Mouse (Mus musculus): ENCODE measurements around the gene Eif3i. TPM values are rescaled to one million over a fixed set of nuclear protein-coding genes. Genes with fewer than 3 reads are reported as not detected.

Eif3i gene
- total and polyA plus RNA-seq, 2 experiments from 2014 or later: 213 to 282 TPM

DNA sequence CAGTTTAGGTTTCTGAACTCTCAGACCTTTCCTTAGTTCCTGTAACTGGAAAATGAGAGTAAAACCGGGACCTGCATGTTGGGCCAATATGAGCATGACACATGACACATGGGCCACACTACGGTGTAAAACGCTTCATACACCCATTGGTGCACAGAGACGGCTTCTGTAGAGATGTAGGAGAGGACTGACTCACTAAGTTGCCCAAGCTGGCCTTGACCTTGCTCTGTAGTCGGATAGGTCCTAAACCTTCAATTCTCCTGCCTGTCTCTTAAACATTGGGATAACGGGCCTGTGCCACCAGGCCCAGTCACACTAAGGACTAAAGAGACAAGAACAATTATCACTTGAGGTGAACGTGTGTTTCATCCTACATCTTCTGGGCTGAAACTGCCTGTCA, 32.1 kb downstream of the Eif3i start:
- no peaks in the 10 kb centered on the region for H3K4me1 ChIP-seq (ENCODE audit: insufficient read depth, low read length)
- H3K36me3 ChIP-seq (ENCODE audit: insufficient read depth, low read length): no peaks in the 10 kb centered on the region
- no peak overlapping the region for H3K4me3 ChIP-seq (ENCODE audit: low read depth, low read length)
- no peak for TF ChIP-seq CTCF (IDR thresholded peaks at IDR 0.05)
- no peaks in the 10 kb centered on the region for H3K9me3 ChIP-seq (ENCODE audit: low read length)
- WGBS: 92% methylated on average over 7 of the region's 7 CpGs
- no peak for DNase-seq (ENCODE audit: low spot score)
- ATAC-seq (ENCODE audit: low FRiP score): no peak
- H3K4me2 ChIP-seq (ENCODE audit: low read depth, low read length, poor library complexity, severe bottlenecking): no peak overlapping the region
- H3K9ac ChIP-seq (replicated peaks; ENCODE audit: low read length, poor library complexity, severe bottlenecking): no peak overlapping the region
- no peaks in the 10 kb centered on the region for H3K27me3 ChIP-seq (ENCODE audit: insufficient read depth, low read length)
- H3K27ac ChIP-seq (ENCODE audit: low read depth, low read length): no peak overlapping the region

DNA sequence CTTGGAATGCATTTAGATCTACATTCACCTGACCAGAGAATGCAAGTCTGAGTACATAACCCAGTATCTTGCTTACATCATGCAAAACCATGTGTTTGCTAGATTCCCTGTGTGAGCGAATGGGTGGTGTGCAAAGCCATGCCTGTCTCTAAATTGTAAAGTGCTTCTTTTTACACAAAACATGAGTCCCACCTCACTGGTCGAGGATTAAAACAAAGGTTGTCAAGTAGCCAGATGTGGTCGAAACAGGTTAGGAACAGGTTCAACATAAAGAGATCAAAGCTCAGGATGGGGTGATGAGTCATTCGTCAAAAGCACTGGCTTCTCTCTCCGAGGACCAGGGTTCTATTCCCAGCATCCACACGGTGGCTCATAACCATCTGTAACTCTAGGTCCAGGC, 35.3 kb downstream of the Eif3i start:
- no peak for TF ChIP-seq CTCF (IDR thresholded peaks at IDR 0.05)
- no peaks in the 10 kb centered on the region for H3K4me1 ChIP-seq (ENCODE audit: insufficient read depth, low read length)
- no peaks in the 10 kb centered on the region for H3K9me3 ChIP-seq (ENCODE audit: low read length)
- H3K36me3 ChIP-seq (ENCODE audit: insufficient read depth, low read length): no peaks in the 10 kb centered on the region
- H3K4me2 ChIP-seq (ENCODE audit: low read depth, low read length, poor library complexity, severe bottlenecking): no peak overlapping the region
- H3K27ac ChIP-seq (ENCODE audit: low read depth, low read length): no peak overlapping the region
- 85% methylated on average over 6 of the region's 6 CpGs for WGBS
- H3K4me3 ChIP-seq (ENCODE audit: low read depth, low read length): no peak overlapping the region
- no peak overlapping the region for H3K9ac ChIP-seq (replicated peaks; ENCODE audit: low read length, poor library complexity, severe bottlenecking)
- DNase-seq (ENCODE audit: low spot score) (no peak), ATAC-seq (ENCODE audit: low FRiP score) (no peak)
- no peaks in the 10 kb centered on the region for H3K27me3 ChIP-seq (ENCODE audit: insufficient read depth, low read length)

DNA sequence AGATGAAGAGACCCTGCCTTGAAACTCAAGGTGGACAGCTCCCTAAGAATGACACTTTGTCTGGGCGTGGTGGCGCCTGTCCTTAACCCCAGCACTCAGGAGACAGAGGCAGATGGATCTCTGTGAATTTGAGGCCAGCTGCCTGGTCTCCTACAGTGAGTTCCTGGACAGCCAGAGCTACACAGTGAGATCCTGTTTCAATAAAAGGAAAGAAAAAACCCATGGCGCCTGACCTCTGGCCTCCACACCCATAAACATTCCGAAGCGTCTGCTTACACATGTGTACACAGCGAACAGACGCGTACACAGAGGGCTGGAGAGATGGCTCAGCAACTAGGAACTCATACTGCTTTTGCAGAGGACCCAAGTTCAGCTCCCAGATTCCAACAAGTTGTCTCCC, 36.7 kb downstream of the Eif3i start:
- Histone ChIP-seq H3K4me2 (ENCODE audit: low read depth, low read length, poor library complexity, severe bottlenecking) (no peak overlapping the region), H3K27ac (ENCODE audit: low read depth, low read length) (no peak overlapping the region), H3K9ac (replicated peaks; ENCODE audit: low read length, poor library complexity, severe bottlenecking) (no peak overlapping the region), H3K4me3 (ENCODE audit: low read depth, low read length) (no peak overlapping the region), H3K27me3 (ENCODE audit: insufficient read depth, low read length) (no peaks in the 10 kb centered on the region), H3K9me3 (ENCODE audit: low read length) (no peaks in the 10 kb centered on the region), H3K4me1 (ENCODE audit: insufficient read depth, low read length) (no peaks in the 10 kb centered on the region), H3K36me3 (ENCODE audit: insufficient read depth, low read length) (no peaks in the 10 kb centered on the region)
- WGBS: 80% methylated on average over 8 of the region's 8 CpGs
- DNase-seq (ENCODE audit: low spot score) (no peak), ATAC-seq (ENCODE audit: low FRiP score) (no peak)
- TF ChIP-seq CTCF (IDR thresholded peaks at IDR 0.05): no peak

DNA sequence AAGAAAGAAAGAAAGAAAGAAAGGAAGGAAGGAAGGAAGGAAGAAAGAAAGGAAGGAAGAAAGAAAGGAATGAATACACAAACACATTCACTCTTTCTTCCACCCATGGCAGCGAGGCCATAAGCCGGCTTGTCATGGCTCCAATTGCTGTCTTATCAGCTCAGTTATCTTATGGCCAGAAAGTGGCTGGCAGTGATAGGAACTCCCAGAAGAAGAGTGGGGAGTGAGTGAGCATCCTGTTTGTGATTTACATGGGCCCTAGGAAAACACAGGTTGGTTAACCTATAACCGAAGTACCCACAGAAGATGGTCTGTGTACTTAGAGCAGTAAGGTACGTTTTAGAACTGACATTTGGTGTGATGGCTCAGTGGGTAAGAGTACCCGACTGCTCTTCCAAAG, 39.3 kb downstream of the Eif3i start:
- no peak overlapping the region for H3K27ac ChIP-seq (ENCODE audit: low read depth, low read length)
- no peak overlapping the region for H3K9ac ChIP-seq (replicated peaks; ENCODE audit: low read length, poor library complexity, severe bottlenecking)
- no peak for ATAC-seq (ENCODE audit: low FRiP score)
- H3K36me3 ChIP-seq (ENCODE audit: insufficient read depth, low read length): no peaks in the 10 kb centered on the region
- TF ChIP-seq CTCF (IDR thresholded peaks at IDR 0.05): no peak
- no peaks in the 10 kb centered on the region; the same call in 1 of the 2 replicates for H3K4me1 ChIP-seq (ENCODE audit: insufficient read depth, low read length)
- WGBS: 90% methylated on average over 5 of the region's 5 CpGs
- no peaks in the 10 kb centered on the region for H3K27me3 ChIP-seq (ENCODE audit: insufficient read depth, low read length)
- no peak overlapping the region for H3K4me2 ChIP-seq (ENCODE audit: low read depth, low read length, poor library complexity, severe bottlenecking)
- H3K9me3 ChIP-seq (ENCODE audit: low read length): no peaks in the 10 kb centered on the region
- no peak for DNase-seq (ENCODE audit: low spot score)
- no peak overlapping the region for H3K4me3 ChIP-seq (ENCODE audit: low read depth, low read length)

DNA sequence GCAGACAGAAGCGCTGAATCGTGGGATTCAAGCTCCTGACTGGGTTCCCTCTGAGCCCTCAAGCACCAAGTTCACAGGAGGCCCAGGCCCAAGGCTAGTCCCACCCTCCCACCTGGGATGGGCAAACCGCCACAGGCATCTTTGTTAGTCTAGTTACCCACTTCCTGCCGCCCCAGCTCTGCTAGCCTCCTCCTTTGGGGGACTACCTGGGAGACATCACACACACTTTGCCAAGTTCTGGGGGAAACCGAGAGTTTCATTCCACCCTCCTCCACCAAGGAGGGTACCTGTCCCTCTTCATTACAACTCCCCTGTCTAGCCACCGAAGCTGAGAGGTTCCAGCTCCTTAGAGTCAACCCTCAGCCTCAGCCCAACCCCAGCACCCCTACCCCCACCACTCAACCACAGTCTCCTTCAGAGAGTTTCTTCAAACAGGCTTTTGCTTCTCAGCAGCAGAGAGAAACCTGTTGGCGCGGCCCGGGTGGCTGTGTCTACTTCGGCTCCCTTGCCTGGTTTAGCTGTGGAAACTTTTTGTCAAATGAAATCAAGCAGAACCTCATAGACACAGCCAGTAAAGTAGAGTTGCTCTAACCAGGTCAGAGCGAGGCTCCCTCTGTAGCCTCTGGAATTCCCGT, 42.0 kb downstream of the Eif3i start:
- Histone ChIP-seq H3K9ac (replicated peaks; ENCODE audit: low read length, poor library complexity, severe bottlenecking) (no peak overlapping the region), H3K4me2 (ENCODE audit: low read depth, low read length, poor library complexity, severe bottlenecking) (no peak overlapping the region), H3K27ac (ENCODE audit: low read depth, low read length) (no peak overlapping the region), H3K9me3 (ENCODE audit: low read length) (no peaks in the 10 kb centered on the region), H3K4me3 (ENCODE audit: low read depth, low read length) (no peak overlapping the region), H3K36me3 (ENCODE audit: insufficient read depth, low read length) (no peaks in the 10 kb centered on the region), H3K4me1 (ENCODE audit: insufficient read depth, low read length) (peaks cover 5% of the 10 kb centered on the region; the same call in 1 of the 2 replicates), H3K27me3 (ENCODE audit: insufficient read depth, low read length) (no peaks in the 10 kb centered on the region)
- DNase-seq (ENCODE audit: low spot score) (no peak), ATAC-seq (ENCODE audit: low FRiP score) (no peak)
- WGBS: 91% methylated on average over 12 of the region's 12 CpGs
- no peak for TF ChIP-seq CTCF (IDR thresholded peaks at IDR 0.05)

DNA sequence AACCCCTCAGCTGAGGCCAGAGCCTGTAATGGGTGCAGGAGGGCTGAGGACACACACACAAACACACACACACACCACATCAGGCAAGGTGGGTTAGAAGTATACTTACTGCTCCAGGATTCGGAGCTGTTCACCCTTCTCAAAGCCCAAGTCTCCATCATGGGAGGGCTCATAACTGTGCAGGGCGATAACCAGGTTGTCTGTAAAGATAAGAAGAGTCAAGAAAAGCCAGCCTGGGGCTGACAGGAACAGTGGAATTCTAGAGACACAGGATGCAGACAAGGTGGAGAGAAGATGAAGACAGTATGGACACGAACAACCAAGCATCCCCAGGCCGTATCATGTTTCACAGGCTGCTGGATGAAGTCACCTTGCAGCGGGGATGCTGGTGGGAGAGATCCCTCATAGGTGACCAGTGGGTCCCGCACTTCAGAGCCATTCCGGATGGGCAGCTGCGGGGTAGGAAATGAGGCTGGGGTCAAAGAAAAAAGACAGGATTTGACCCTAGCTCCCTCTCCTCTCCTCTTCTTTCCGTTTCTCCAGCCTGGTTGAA, 43.1 kb downstream of the Eif3i start:
- WGBS: 83% methylated on average over 9 of the region's 9 CpGs
- Histone ChIP-seq H3K9ac (replicated peaks; ENCODE audit: low read length, poor library complexity, severe bottlenecking) (peak overlapping the region; percentile 61; the same call in 1 of the 2 replicates), H3K4me1 (ENCODE audit: insufficient read depth, low read length) (peaks cover 5% of the 10 kb centered on the region; the same call in 1 of the 2 replicates), H3K36me3 (ENCODE audit: insufficient read depth, low read length) (no peaks in the 10 kb centered on the region), H3K4me2 (ENCODE audit: low read depth, low read length, poor library complexity, severe bottlenecking) (no peak overlapping the region), H3K27me3 (ENCODE audit: insufficient read depth, low read length) (no peaks in the 10 kb centered on the region), H3K4me3 (ENCODE audit: low read depth, low read length) (no peak overlapping the region), H3K9me3 (ENCODE audit: low read length) (no peaks in the 10 kb centered on the region), H3K27ac (ENCODE audit: low read depth, low read length) (0 out of 2 replicates have a peak overlapping the region, but pooled peaks have one; percentile 82)
- no peak for DNase-seq (ENCODE audit: low spot score)
- ATAC-seq (ENCODE audit: low FRiP score): no peak
- TF ChIP-seq CTCF (IDR thresholded peaks at IDR 0.05): no peak

All from midbrain, postnatal 0 days (tissue).